ENCODE assay signal across 35 mouse cellular contexts in genomic region chr11:70412591-70412990, GRCm38 (mm10). TPM values are rescaled to one million over a fixed set of nuclear protein-coding genes. Genes with fewer than 3 reads are reported as not detected.
"Had no signal": no experiment of that assay in that cellular context is flagged by ENCODE, and none has a peak within 500 bp of the region (broad histone marks: within the 10 kb centered on the region; RNA-seq: fewer than 3 reads in every experiment).

No protein-coding gene starts in this region.

- H3K9ac ChIP-seq: limb, embryonic 12.5 days; limb, embryonic 13.5 days; limb, embryonic 15.5 days; liver, embryonic 12.5 days; liver, embryonic 13.5 days; liver, embryonic 14.5 days; liver, embryonic 15.5 days; liver, postnatal 0 days; lung, embryonic 14.5 days; lung, embryonic 15.5 days; midbrain, embryonic 12.5 days; midbrain, embryonic 13.5 days; midbrain, embryonic 15.5 days; neural tube, embryonic 12.5 days had no signal

- ATAC-seq: liver, embryonic 12.5 days; liver, postnatal 0 days; lung, postnatal 0 days; midbrain, embryonic 13.5 days; midbrain, embryonic 15.5 days; midbrain, embryonic 16.5 days had no signal

- H3K4me2 ChIP-seq: limb, embryonic 12.5 days; limb, embryonic 13.5 days; limb, embryonic 15.5 days; liver, embryonic 11.5 days; liver, embryonic 12.5 days; liver, embryonic 13.5 days; liver, embryonic 15.5 days; lung, embryonic 14.5 days; lung, embryonic 15.5 days; midbrain, embryonic 11.5 days; midbrain, embryonic 12.5 days; midbrain, embryonic 13.5 days; midbrain, embryonic 15.5 days; neural tube, embryonic 12.5 days had no signal

- H3K27ac ChIP-seq: limb, embryonic 10.5 days; limb, embryonic 12.5 days; limb, embryonic 13.5 days; limb, embryonic 15.5 days; liver, embryonic 12.5 days; liver, embryonic 13.5 days; liver, embryonic 14.5 days; liver, embryonic 15.5 days; lung, embryonic 15.5 days; macrophage; midbrain, embryonic 10.5 days; midbrain, embryonic 12.5 days; midbrain, embryonic 13.5 days; midbrain, embryonic 15.5 days; neural tube, embryonic 12.5 days had no signal

- DNase-seq: left cerebral cortex, postnatal 4 days; liver; liver, embryonic 13.5 days; liver, postnatal 0 days; lung, adult 18-20 months; lung, adult 2 months; lung, embryonic 14.5 days; lung, postnatal 10 days; lung, postnatal 14 days; lung, postnatal 36 days; lung, postnatal 4 days; midbrain, embryonic 14.5 days had no signal

- H3K27me3 ChIP-seq: limb, embryonic 12.5 days; limb, embryonic 13.5 days; liver, embryonic 12.5 days; liver, embryonic 13.5 days; liver, embryonic 15.5 days; lung, embryonic 15.5 days; midbrain, embryonic 13.5 days; midbrain, embryonic 15.5 days; neural tube, embryonic 12.5 days had no signal

- H3K4me3 ChIP-seq: limb, embryonic 10.5 days; limb, embryonic 12.5 days; limb, embryonic 13.5 days; limb, embryonic 15.5 days; liver, embryonic 12.5 days; liver, embryonic 13.5 days; liver, embryonic 15.5 days; lung, embryonic 15.5 days; megakaryocyte, embryonic 14.5 days; midbrain, embryonic 10.5 days; midbrain, embryonic 12.5 days; midbrain, embryonic 13.5 days; midbrain, embryonic 15.5 days; myocyte; neural tube, embryonic 12.5 days had no signal

- H3K36me3 ChIP-seq: limb, embryonic 12.5 days; limb, embryonic 13.5 days; limb, embryonic 15.5 days; liver, embryonic 15.5 days; midbrain, embryonic 12.5 days; midbrain, embryonic 13.5 days; midbrain, embryonic 15.5 days; neural tube, embryonic 12.5 days had no signal

- H3K9me3 ChIP-seq: limb, embryonic 10.5 days; limb, embryonic 12.5 days; limb, embryonic 13.5 days; limb, embryonic 15.5 days; liver, embryonic 12.5 days; liver, embryonic 13.5 days; liver, embryonic 15.5 days; lung, embryonic 15.5 days; megakaryocyte, embryonic 14.5 days; midbrain, embryonic 10.5 days; midbrain, embryonic 12.5 days; midbrain, embryonic 13.5 days; midbrain, embryonic 15.5 days; neural tube, embryonic 12.5 days had no signal

RNA-seq across cellular contexts. Expression of gene Zmynd15, which starts 46.6 kb away (rescaled TPM):
- total RNA-seq: monocyte, adult 5-6 weeks had no signal
- polyA plus RNA-seq: myocyte; neural tube, embryonic 11.5 days had no signal

RNA-seq across cellular contexts. Expression of gene Cxcl16, which starts 47.2 kb away (rescaled TPM):
- total RNA-seq: megakaryocyte-erythroid progenitor cell, adult 5-6 weeks had no signal
